Mouse (Mus musculus): ENCODE measurements around the gene Hist1h2bj.
A peak's percentile ranks its signal among the peaks of the same experiment; 100 is the strongest.

Hist1h2bj gene

GRCm38 (mm10) chr13:22042568-22043502 lies at the start of gene Hist1h2bj, which contains the start of gene Hist1h2ag:
TSS of gene Hist1h2bj (plus strand) at chr13:22043214.
TSS of gene Hist1h2ag (minus strand) at chr13:22042944.
- DNase-seq (ENCODE audit: low spot score in 2 of 2): peak; percentile 95 to 96

- DNase-seq (ENCODE audit: low spot score in 2 of 2): peak in 1 of 2 experiments; percentile 13
Observed at GRCm38 (mm10) chr13:21993957-21994738, 48.9 kb upstream of the Hist1h2bj start.

- DNase-seq (ENCODE audit: low spot score in 2 of 2): no peak
Observed at GRCm38 (mm10) chr13:21994896-21995295, 48.1 kb upstream of the Hist1h2bj start.

GRCm38 (mm10) chr13:21995331-21995914 lies 47.6 kb upstream of the Hist1h2bj start:
- no peak for DNase-seq (ENCODE audit: low spot score in 2 of 2)

- no peak for DNase-seq (ENCODE audit: low spot score in 2 of 2)
Observed at GRCm38 (mm10) chr13:21996101-21996839, 46.7 kb upstream of the Hist1h2bj start.

GRCm38 (mm10) chr13:21996840-21997185 lies 46.2 kb upstream of the Hist1h2bj start:
- no peak for DNase-seq (ENCODE audit: low spot score in 2 of 2)

GRCm38 (mm10) chr13:21997201-21997820 lies 45.7 kb upstream of the Hist1h2bj start:
- no peak for DNase-seq (ENCODE audit: low spot score in 2 of 2)

- DNase-seq (ENCODE audit: low spot score in 2 of 2): no peak
Observed at GRCm38 (mm10) chr13:21997821-21998220, 45.2 kb upstream of the Hist1h2bj start.

GRCm38 (mm10) chr13:21998412-21998811 lies 44.6 kb upstream of the Hist1h2bj start:
- no peak for DNase-seq (ENCODE audit: low spot score in 2 of 2)

GRCm38 (mm10) chr13:21999147-21999546 lies 43.9 kb upstream of the Hist1h2bj start:
- DNase-seq (ENCODE audit: low spot score in 2 of 2): no peak

GRCm38 (mm10) chr13:22001346-22001745 lies 41.7 kb upstream of the Hist1h2bj start:
- DNase-seq (ENCODE audit: low spot score in 2 of 2): no peak

- no peak for DNase-seq (ENCODE audit: low spot score in 2 of 2)
Observed at GRCm38 (mm10) chr13:22001823-22002222, 41.2 kb upstream of the Hist1h2bj start.

- peak in 1 of 2 experiments; percentile 19 for DNase-seq (ENCODE audit: low spot score in 2 of 2)
Observed at GRCm38 (mm10) chr13:22005605-22006333, 37.2 kb upstream of the Hist1h2bj start.

- no peak for DNase-seq (ENCODE audit: low spot score in 2 of 2)
Observed at GRCm38 (mm10) chr13:22006334-22007120, 36.5 kb upstream of the Hist1h2bj start.

- DNase-seq (ENCODE audit: low spot score in 2 of 2): no peak
Observed at GRCm38 (mm10) chr13:22007121-22007510, 35.9 kb upstream of the Hist1h2bj start.

- DNase-seq (ENCODE audit: low spot score in 2 of 2): no peak
Observed at GRCm38 (mm10) chr13:22007872-22008271, 35.1 kb upstream of the Hist1h2bj start.

GRCm38 (mm10) chr13:22008707-22009106 lies 34.3 kb upstream of the Hist1h2bj start:
- no peak for DNase-seq (ENCODE audit: low spot score in 2 of 2)

- no peak for DNase-seq (ENCODE audit: low spot score in 2 of 2)
Observed at GRCm38 (mm10) chr13:22009642-22010041, 33.4 kb upstream of the Hist1h2bj start, which contains the start of gene Prss16. TSS of gene Prss16 (minus strand) at chr13:22009742.

- no peak for DNase-seq (ENCODE audit: low spot score in 2 of 2)
Observed at GRCm38 (mm10) chr13:22013716-22014115, 29.3 kb upstream of the Hist1h2bj start.

Data from left cerebral cortex, adult 9 months (tissue).